Mouse (Mus musculus): Measurements from ENCODE around the gene Defb35. TPM values are rescaled to one million over a fixed set of nuclear protein-coding genes. Genes with fewer than 3 reads are reported as not detected.

Gene Defb35
- polyA plus RNA-seq, 1 experiment from 2014 or later: not detected

DNA sequence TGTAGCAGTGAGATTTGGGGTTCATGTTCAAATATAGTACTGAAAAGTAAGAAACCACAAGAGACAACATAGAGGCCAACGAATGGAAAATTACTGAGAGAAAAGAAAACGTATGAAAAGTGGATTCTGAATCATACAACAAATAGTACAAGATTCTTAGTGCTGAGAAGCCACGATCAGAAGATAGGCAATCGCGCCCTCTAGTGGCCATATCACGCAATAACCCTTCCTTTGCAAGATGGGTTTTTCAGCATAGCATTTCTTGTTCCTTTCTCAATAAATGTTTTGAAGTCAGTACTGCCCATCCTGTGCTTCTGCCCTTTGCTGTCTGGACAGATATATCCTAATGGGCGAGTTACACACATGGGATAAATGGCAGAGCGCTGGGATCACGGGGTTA, 17.2 kb downstream of the Defb35 start:
- ATAC-seq (replicated peaks; ENCODE audit: low FRiP score) (no peak), DNase-seq (ENCODE audit: low spot score) (peak; percentile 32)
- whole genome bisulfite sequencing: 8% methylated on average over 9 of the region's 9 CpGs

DNA sequence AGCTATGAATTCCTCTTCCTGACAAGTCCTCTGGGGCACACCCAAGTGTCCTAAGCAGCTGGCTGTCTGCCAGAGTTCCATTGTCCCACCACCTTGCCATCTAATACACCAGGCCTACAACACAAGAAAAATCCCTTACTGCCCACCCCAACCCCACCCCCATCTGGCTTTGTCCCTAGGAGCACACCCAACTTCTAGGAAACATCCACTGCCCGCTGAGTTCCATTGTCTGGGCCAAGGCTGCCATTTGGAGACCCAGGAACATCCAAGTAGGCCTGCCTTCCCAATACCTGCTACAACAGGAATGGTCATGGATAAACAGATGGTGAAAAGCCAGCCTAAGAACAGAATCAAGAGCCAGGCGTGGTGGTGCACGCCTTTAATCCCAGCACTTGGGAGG, 18.2 kb downstream of the Defb35 start:
- no peaks in the 10 kb centered on the region for H3K4me1 ChIP-seq (replicated peaks; ENCODE audit: control insufficient read depth, insufficient read depth, low read length)
- ATAC-seq (replicated peaks; ENCODE audit: low FRiP score) (no peak), DNase-seq (ENCODE audit: low spot score) (no peak)
- no peaks in the 10 kb centered on the region for H3K27me3 ChIP-seq (replicated peaks; ENCODE audit: control insufficient read depth, insufficient read depth, low read length)
- no peaks in the 10 kb centered on the region for H3K36me3 ChIP-seq (ENCODE audit: control insufficient read depth, insufficient read depth, low read length)
- no peak overlapping the region for H3K27ac ChIP-seq (ENCODE audit: low read depth, low read length)
- 83% methylated on average over 3 of the region's 3 CpGs for WGBS
- no peak overlapping the region for H3K4me3 ChIP-seq (ENCODE audit: low read depth, low read length)
- H3K9ac ChIP-seq (ENCODE audit: low read depth, low read length): no peak overlapping the region
- H3K9me3 ChIP-seq (ENCODE audit: control insufficient read depth, low read length): no peaks in the 10 kb centered on the region
- H3K4me2 ChIP-seq: no peak overlapping the region

More for the DNA sequence above, 17.2 kb downstream of the Defb35 start:
- Histone ChIP-seq H3K9me3 (ENCODE audit: control insufficient read depth, low read length) (no peaks in the 10 kb centered on the region), H3K4me3 (ENCODE audit: low read depth, low read length) (no peak overlapping the region), H3K9ac (ENCODE audit: low read depth, low read length) (no peak overlapping the region), H3K27me3 (replicated peaks; ENCODE audit: control insufficient read depth, insufficient read depth, low read length) (no peaks in the 10 kb centered on the region), H3K36me3 (ENCODE audit: control insufficient read depth, insufficient read depth, low read length) (no peaks in the 10 kb centered on the region), H3K4me1 (replicated peaks; ENCODE audit: control insufficient read depth, insufficient read depth, low read length) (no peaks in the 10 kb centered on the region), H3K27ac (ENCODE audit: low read depth, low read length) (no peak overlapping the region), H3K4me2 (no peak overlapping the region)

DNA sequence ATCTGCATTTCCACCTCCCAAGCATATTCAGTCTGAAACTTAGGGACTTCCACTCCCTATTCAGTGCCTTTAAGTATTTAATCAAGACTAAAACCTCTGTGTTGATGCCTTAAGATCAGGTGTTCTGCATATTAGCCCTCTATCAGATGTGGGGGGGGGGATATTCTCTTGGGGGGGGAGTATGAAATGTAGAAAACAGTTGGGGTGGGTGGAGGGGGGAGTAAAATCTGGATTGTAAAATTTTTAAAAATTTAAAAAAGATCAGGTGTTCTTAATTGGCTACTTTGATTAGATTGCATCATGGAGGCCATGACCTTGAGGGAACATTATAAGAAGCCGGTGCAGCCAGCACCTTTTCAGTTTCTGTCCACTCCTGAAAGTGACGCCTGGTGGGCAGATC, 20.3 kb downstream of the Defb35 start, which contains the start of gene Fam90a1a:
Gene Fam90a1a (plus strand): TSS at position 301 of the 400 bp plus-strand sequence.
- no peak for DNase-seq (ENCODE audit: low spot score)
- Histone ChIP-seq H3K4me3 (ENCODE audit: low read depth, low read length) (no peak within 1 kb of the TSS), H3K4me1 (replicated peaks; ENCODE audit: control insufficient read depth, insufficient read depth, low read length) (no peaks in the 10 kb centered on the region), H3K27ac (ENCODE audit: low read depth, low read length) (no peak within 1 kb of the TSS), H3K9ac (ENCODE audit: low read depth, low read length) (no peak within 1 kb of the TSS), H3K4me2 (no peak within 1 kb of the TSS), H3K9me3 (ENCODE audit: control insufficient read depth, low read length) (no peaks in the 10 kb centered on the region), H3K36me3 (ENCODE audit: control insufficient read depth, insufficient read depth, low read length) (no peaks in the 10 kb centered on the region), H3K27me3 (replicated peaks; ENCODE audit: control insufficient read depth, insufficient read depth, low read length) (no peaks in the 10 kb centered on the region)
- 79% methylated on average over 2 of the region's 2 CpGs for WGBS
- ATAC-seq (replicated peaks; ENCODE audit: low FRiP score): no peak

DNA sequence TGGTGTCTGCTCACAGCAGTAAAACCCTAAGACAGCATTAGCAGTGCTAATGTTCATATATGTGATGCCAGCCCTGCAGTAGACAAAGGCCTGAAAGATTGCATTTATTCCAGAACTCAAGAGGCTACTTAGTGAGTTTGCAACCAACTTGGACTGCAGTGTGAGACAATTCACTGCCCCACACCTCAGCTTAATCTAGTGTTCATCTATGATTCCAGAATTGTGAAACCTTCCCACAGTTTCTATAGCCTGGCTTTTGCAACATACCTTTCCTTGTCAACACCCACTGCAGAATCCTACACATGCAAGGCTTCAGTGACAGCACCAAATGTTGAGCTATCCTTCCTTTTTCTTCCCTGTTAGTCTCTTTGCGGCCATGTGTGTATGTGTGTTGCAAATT, 28.5 kb downstream of the Defb35 start:
- WGBS: 70% methylated on average over 1 of the region's 1 CpGs

DNA sequence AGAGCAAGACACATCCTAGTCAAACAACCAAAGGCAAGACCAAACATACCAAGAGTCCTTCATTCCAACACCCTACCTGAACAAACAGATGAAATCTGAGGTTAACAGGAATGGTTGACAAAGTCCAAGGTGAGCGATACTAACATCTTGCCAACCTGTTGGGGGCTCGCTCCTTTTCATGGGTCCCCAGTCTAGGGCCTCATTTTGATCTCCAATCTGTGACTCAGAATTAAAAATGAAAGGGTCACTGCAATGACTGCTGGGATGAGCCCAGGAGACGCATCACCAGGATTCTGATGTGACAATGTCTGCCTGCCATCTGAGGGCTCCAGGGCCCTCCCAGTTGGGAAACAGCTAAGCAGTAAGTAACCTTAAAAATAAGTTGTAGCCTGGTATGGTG, 31.3 kb downstream of the Defb35 start, which contains the start of gene Ccdc70:
Gene Ccdc70 (plus strand): TSS at position 301 of the 400 bp plus-strand sequence.
- Histone ChIP-seq H3K27ac (ENCODE audit: low read depth, low read length) (no peak within 1 kb of the TSS), H3K36me3 (ENCODE audit: control insufficient read depth, insufficient read depth, low read length) (no peaks in the 10 kb centered on the region), H3K4me3 (ENCODE audit: low read depth, low read length) (no peak within 1 kb of the TSS), H3K9me3 (ENCODE audit: control insufficient read depth, low read length) (no peaks in the 10 kb centered on the region), H3K9ac (ENCODE audit: low read depth, low read length) (no peak within 1 kb of the TSS), H3K27me3 (replicated peaks; ENCODE audit: control insufficient read depth, insufficient read depth, low read length) (no peaks in the 10 kb centered on the region), H3K4me2 (no peak within 1 kb of the TSS), H3K4me1 (replicated peaks; ENCODE audit: control insufficient read depth, insufficient read depth, low read length) (no peaks in the 10 kb centered on the region)
- WGBS: 76% methylated on average over 3 of the region's 3 CpGs
- ATAC-seq (replicated peaks; ENCODE audit: low FRiP score) (no peak), DNase-seq (ENCODE audit: low spot score) (no peak)

More for the DNA sequence above, 28.5 kb downstream of the Defb35 start:
- H3K4me2 ChIP-seq: no peak overlapping the region
- no peak overlapping the region for H3K4me3 ChIP-seq (ENCODE audit: low read depth, low read length)
- DNase-seq (ENCODE audit: low spot score): no peak
- no peak overlapping the region for H3K27ac ChIP-seq (ENCODE audit: low read depth, low read length)
- H3K27me3 ChIP-seq (replicated peaks; ENCODE audit: control insufficient read depth, insufficient read depth, low read length): no peaks in the 10 kb centered on the region
- no peak for ATAC-seq (replicated peaks; ENCODE audit: low FRiP score)
- H3K36me3 ChIP-seq (ENCODE audit: control insufficient read depth, insufficient read depth, low read length): no peaks in the 10 kb centered on the region
- H3K4me1 ChIP-seq (replicated peaks; ENCODE audit: control insufficient read depth, insufficient read depth, low read length): no peaks in the 10 kb centered on the region
- no peak overlapping the region for H3K9ac ChIP-seq (ENCODE audit: low read depth, low read length)
- no peaks in the 10 kb centered on the region for H3K9me3 ChIP-seq (ENCODE audit: control insufficient read depth, low read length)

DNA sequence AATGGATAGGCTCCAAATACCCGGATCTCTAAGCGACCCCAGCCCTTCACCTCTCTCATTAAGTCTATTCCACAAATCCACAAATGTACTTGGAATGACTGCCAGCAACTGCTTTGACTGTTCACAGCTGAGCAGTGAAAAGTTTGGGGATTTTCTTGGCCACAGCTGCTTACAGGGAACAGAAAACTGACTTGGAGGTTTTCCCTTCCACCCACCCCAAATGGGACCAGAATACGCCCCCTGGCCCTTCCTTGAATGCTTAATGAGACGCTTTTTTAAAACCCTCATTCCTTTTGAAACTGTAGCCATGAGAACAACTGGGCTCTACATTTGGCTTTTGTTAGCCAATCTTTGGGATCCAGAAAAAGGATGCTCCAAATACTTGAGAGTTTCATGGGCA, 40.0 kb downstream of the Defb35 start:
- ATAC-seq (replicated peaks; ENCODE audit: low FRiP score): no peak
- Histone ChIP-seq H3K36me3 (ENCODE audit: control insufficient read depth, insufficient read depth, low read length) (no peaks in the 10 kb centered on the region), H3K27ac (ENCODE audit: low read depth, low read length) (no peak overlapping the region), H3K9me3 (ENCODE audit: control insufficient read depth, low read length) (no peaks in the 10 kb centered on the region), H3K4me1 (replicated peaks; ENCODE audit: control insufficient read depth, insufficient read depth, low read length) (no peaks in the 10 kb centered on the region), H3K27me3 (replicated peaks; ENCODE audit: control insufficient read depth, insufficient read depth, low read length) (no peaks in the 10 kb centered on the region), H3K4me2 (no peak overlapping the region), H3K9ac (ENCODE audit: low read depth, low read length) (no peak overlapping the region), H3K4me3 (ENCODE audit: low read depth, low read length) (no peak overlapping the region)
- 66% methylated on average over 4 of the region's 4 CpGs for WGBS
- no peak for DNase-seq (ENCODE audit: low spot score)

DNA sequence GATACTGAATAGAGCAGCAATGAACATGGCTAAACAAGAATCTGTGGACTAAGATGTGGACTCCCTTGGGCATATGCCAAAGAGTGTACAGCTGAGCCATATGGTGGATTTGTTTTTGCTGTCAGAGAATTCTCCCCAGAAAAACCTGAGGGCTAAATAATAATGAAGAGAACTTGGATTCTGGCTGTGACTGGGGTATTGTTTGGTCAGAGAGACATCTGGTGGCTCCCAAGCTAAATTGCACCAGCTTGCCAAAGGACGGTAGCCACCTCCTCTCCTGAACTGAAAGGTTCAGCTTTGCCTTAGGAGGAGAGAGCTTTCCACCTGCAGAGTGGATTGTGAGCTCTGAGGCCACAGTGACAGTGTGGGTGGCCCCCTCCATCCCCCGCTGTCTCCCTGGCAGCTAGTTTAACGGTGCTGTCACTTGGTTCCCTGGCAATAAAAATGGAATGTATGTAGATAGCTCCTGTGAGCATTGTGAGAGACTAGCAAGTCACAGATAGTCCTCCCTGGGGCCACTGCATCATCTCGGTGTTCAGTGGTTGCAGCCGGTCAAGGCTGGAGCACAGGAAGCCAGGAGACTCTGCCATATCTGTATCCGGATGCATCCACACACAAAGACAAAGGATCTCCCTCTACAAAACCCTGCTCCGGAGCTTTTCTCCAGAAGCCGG, 43.6 kb downstream of the Defb35 start:
- no peaks in the 10 kb centered on the region for H3K4me1 ChIP-seq (replicated peaks; ENCODE audit: control insufficient read depth, insufficient read depth, low read length)
- H3K27me3 ChIP-seq (replicated peaks; ENCODE audit: control insufficient read depth, insufficient read depth, low read length): no peaks in the 10 kb centered on the region
- no peak overlapping the region for H3K27ac ChIP-seq (ENCODE audit: low read depth, low read length)
- no peak overlapping the region for H3K4me3 ChIP-seq (ENCODE audit: low read depth, low read length)
- H3K4me2 ChIP-seq: no peak overlapping the region
- H3K9ac ChIP-seq (ENCODE audit: low read depth, low read length): no peak overlapping the region
- no peak for DNase-seq (ENCODE audit: low spot score)
- H3K9me3 ChIP-seq (ENCODE audit: control insufficient read depth, low read length): no peaks in the 10 kb centered on the region
- no peaks in the 10 kb centered on the region for H3K36me3 ChIP-seq (ENCODE audit: control insufficient read depth, insufficient read depth, low read length)
- 64% methylated on average over 8 of the region's 8 CpGs for WGBS
- ATAC-seq (replicated peaks; ENCODE audit: low FRiP score): no peak

Other genes starting within 250 kb of the Defb35 start
- gene AY761184, start 234.7 kb upstream of the Defb35 start, polyA plus RNA-seq (2014; fragmentation: Nextera tagmentation; extraction: Ambion mirVana): not detected in 2 replicates
- not detected in 2 replicates for gene Defa24, start 203.9 kb upstream of the Defb35 start, polyA plus RNA-seq (2014; fragmentation: Nextera tagmentation; extraction: Ambion mirVana)
- gene Defb50, start 114.8 kb upstream of the Defb35 start, polyA plus RNA-seq (2014; fragmentation: Nextera tagmentation; extraction: Ambion mirVana): not detected in 2 replicates
- not detected in 2 replicates for gene Defb2, start 98.4 kb upstream of the Defb35 start, polyA plus RNA-seq (2014; fragmentation: Nextera tagmentation; extraction: Ambion mirVana)
- not detected in 2 replicates for gene Defb10, start 79.5 kb upstream of the Defb35 start, polyA plus RNA-seq (2014; fragmentation: Nextera tagmentation; extraction: Ambion mirVana)
- not detected in 2 replicates for gene Defb9, start 52.9 kb upstream of the Defb35 start, polyA plus RNA-seq (2014; fragmentation: Nextera tagmentation; extraction: Ambion mirVana)
- not detected in 2 replicates for gene Defb11, start 31.9 kb upstream of the Defb35 start, polyA plus RNA-seq (2014; fragmentation: Nextera tagmentation; extraction: Ambion mirVana)
- gene Defb15, start 5.6 kb upstream of the Defb35 start, polyA plus RNA-seq (2014; fragmentation: Nextera tagmentation; extraction: Ambion mirVana): not detected in 2 replicates
- gene Defb13, start 8.4 kb downstream of the Defb35 start, polyA plus RNA-seq (2014; fragmentation: Nextera tagmentation; extraction: Ambion mirVana): not detected in 2 replicates
- not detected in 2 replicates for gene Fam90a1a, start 20.4 kb downstream of the Defb35 start, polyA plus RNA-seq (2014; fragmentation: Nextera tagmentation; extraction: Ambion mirVana)
- not detected in 2 replicates for gene Ccdc70, start 31.4 kb downstream of the Defb35 start, polyA plus RNA-seq (2014; fragmentation: Nextera tagmentation; extraction: Ambion mirVana)
- gene Atp7b, start 122.0 kb downstream of the Defb35 start, polyA plus RNA-seq (2014; fragmentation: Nextera tagmentation; extraction: Ambion mirVana): 24.6 and 25.1 TPM in 2 replicates
- 22.0 and 29.8 TPM in 2 replicates for gene Alg11, start 122.4 kb downstream of the Defb35 start, polyA plus RNA-seq (2014; fragmentation: Nextera tagmentation; extraction: Ambion mirVana)
- gene Nek5, start 186.7 kb downstream of the Defb35 start, polyA plus RNA-seq (2014; fragmentation: Nextera tagmentation; extraction: Ambion mirVana): not detected in 2 replicates
- gene Nek3, start 228.1 kb downstream of the Defb35 start, polyA plus RNA-seq (2014; fragmentation: Nextera tagmentation; extraction: Ambion mirVana): 3.4 and 3.9 TPM in 2 replicates
- gene Ckap2, start 247.5 kb downstream of the Defb35 start, polyA plus RNA-seq (2014; fragmentation: Nextera tagmentation; extraction: Ambion mirVana): 42.8 and 48.4 TPM in 2 replicates